Mouse (Mus musculus): ENCODE measurements at regions not wholly inside any gene's neighbourhood (a gene's known extent, or its start where the extent isn't known, plus 50 kb on each side); places are given as distances from the start of the nearest gene placed in this dataset.

DNA sequence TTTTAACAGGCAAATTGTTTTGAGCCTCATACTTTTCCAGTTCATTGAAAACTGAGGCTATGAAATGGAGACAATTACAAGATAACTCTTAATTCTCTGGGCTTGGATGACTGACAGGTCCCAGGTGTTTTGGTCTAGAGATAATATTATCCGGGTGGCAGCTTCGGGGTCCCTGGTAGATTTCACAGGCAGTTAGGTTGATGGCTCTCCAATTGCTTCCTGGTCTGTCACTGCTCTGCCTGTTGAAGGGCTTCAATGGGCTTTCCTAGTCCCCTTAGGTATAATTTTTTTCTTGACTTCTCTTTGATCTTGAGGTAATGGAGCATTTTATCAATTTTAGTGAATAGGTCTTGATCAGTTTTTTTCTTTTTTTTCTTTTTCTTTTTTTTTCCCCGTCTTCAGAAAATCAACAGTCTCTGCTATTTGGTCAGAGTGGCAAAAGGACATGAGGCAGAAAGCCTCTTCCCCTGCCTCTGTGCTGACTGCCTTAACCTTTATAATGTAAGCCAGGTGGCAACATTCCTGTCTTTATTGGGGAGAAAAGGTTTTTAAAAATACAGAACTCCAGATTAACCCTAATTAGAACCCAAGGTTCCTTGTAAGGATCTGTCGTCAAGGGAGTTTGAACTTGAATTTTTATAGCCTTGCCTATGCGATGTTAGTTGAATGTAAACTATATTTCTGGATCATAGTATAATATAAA, 896.0 kb upstream of the Flrt2 start:
- DNase-seq: no peak

DNA sequence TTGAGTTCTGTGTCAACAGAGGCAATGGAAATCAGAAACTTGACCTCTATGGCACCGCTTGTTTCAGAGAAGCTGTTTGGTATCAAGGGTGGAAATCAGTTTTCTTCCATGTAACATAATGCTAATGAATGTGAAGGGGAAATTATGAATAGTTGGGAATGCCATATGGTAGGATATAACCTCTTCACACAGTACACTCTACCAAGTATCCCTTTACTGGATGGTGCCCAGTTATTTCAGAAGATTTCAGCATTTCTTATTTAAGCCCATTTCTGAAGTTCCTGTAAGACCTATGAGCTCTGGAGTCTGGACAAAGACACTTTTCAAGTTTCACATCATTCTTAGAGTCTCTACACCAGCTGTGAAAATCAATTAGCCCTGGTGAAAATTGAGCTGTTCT, 887.3 kb upstream of the Flrt2 start:
- no peak for DNase-seq

DNA sequence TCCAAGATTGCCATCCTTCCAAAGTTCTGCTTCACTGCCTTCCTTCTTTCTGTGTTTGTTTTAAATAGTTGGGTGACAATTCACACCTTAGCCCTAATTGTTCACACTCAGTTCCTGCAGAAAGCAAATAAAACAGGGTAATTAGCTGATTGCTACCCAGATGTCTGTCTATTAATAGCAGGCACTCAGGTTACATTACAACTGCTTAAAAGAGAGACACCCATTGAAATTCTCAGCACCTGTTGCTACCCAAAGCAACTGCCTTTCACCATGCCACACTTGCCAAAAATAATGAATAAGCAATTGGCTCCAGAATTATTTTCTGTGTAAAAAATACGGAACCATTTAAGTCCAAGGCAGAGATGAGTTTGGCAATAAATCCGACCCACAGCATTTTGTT, 860.6 kb upstream of the Flrt2 start:
- DNase-seq: no peak

DNA sequence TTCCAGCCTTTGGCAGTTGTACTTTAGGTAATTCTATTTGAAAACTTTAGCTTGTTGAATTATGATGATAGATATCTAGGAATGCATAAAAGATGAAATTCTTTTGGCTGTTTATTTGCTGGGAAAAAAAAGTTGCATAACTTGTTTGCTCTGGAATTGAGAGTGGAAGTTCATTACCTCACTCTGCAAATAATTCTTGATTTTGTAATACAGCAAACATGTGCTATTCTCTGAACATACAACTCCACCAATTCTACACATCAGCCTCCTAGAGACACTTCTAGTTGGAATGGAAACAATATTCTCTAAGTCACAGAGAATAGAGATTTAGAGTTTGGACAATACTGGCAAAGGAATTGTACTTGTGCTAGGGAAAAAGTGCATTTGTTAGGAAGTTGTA, 829.3 kb upstream of the Flrt2 start:
- no peak for DNase-seq

DNA sequence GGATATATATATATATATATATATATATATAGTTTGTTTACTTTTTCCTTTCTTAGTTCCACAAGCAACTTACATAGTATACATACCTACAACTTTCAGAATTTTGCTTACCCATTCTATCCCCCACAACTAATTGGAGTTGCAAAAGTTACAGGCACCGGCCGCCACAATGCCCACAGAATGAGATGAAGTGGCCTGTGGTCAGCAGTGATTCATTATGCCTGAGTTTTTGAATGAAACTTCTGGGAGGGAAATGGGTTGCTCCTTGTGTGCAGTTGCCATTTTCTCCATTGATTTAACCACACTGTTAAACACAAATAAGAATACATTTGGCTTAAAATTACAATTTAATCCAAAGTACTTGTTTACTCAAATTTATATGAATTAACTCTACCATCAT, 781.2 kb upstream of the Flrt2 start:
- no peak for DNase-seq

DNA sequence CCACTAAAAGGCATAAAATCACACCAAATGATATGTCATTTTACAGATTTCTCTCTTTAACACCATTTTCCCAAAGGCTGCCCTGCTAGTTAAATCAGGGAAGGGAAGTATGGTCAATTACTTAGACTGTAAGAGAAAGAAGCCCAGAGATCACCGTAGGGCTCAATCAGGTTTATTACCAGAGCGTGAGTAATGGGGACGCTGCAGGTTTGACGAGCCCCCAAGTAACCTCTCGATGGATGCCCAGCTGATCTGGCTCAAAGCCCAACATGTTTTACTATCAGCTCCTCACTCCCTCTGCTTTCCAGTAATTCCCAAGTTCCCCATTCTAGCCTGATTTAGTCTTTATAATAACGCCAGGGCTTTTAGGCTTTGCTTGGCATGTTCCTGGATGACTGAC, 749.0 kb upstream of the Flrt2 start:
- peak; percentile 23 to 24 for DNase-seq

Data from cerebellum, postnatal 10 days (tissue).